Mouse (Mus musculus) layer of hippocampus, postnatal 10 days (tissue): Measurements from ENCODE around the gene Auts2. TPM values are rescaled to one million over a fixed set of nuclear protein-coding genes. Genes with fewer than 3 reads are reported as not detected.

ENCODE experiments used
- DNase-seq, 2 experiments: peaks; one replicate each; pipeline ENCODE4 v3.0.0; 2021; ENCODE audit warnings: low spot score in 2 of 2
- total RNA-seq, 2 experiments: library from RNA; stranded (reverse); gene quantifications; 2 replicates each; pipeline ENCODE4 v1.2.3; 2021

Gene Auts2
- total RNA-seq, 2 experiments from 2014 or later, result 137 to 150 TPM

- no peak for DNase-seq
Measured at GRCm38 (mm10) chr5:131548932-131549563, 994.1 kb downstream of the Auts2 start.

DNA sequence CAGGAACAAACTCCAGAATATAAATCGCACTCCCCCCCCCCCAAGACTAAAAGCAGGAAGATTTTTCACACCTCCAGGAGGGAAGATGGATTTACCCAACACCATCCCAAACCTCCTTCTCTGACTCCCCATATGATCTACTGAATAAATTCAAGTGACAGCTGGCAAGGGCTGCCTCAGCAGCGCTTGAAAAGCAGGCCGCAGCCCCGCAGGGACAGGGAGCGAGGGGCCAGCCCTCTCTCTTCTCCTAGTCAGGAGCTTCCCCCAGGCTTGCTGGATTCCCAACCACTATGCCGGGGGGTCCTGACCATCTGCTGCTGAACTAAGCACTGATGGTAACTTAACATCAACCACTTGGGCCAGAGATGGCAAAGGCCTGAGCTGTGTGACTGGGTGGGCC is 995.2 kb downstream of the Auts2 start:
- no peak for DNase-seq

DNA sequence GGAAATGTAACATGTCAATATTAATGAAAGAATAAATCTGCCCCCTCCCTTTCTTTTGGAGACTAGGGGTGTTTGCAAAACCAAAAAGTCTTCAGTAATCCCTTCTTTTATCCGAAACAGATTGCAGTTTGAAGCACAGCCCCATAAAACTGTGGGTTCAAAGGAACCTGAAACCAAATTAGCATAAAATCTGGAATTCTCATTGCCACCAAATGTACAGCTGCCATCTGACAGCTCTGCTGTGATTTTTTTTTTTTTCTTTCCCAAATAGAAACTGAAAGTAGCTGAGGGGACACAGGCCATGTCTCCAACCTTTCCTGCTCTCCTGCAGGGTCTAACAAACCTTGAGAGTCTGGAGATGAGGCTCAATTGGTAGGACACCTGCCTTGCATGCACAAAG is 996.7 kb downstream of the Auts2 start:
- DNase-seq, result no peak

- DNase-seq, result no peak
Measured at GRCm38 (mm10) chr5:131544381-131544780, 998.8 kb downstream of the Auts2 start.

- DNase-seq, result peak; percentile 65 to 81
Measured at GRCm38 (mm10) chr5:131538311-131538915, 1004.7 kb downstream of the Auts2 start.

- DNase-seq, result peak; percentile 44 to 63
Measured at GRCm38 (mm10) chr5:131537831-131538310, 1005.3 kb downstream of the Auts2 start.

GRCm38 (mm10) chr5:131537155-131537830 is 1005.9 kb downstream of the Auts2 start:
- peak; percentile 47 to 55 for DNase-seq

GRCm38 (mm10) chr5:131535752-131536151 is 1007.4 kb downstream of the Auts2 start:
- DNase-seq, result peak in 1 of 2 experiments; percentile 29

GRCm38 (mm10) chr5:131533815-131534214 is 1009.3 kb downstream of the Auts2 start:
- DNase-seq, result peak; percentile 65 to 76

DNA sequence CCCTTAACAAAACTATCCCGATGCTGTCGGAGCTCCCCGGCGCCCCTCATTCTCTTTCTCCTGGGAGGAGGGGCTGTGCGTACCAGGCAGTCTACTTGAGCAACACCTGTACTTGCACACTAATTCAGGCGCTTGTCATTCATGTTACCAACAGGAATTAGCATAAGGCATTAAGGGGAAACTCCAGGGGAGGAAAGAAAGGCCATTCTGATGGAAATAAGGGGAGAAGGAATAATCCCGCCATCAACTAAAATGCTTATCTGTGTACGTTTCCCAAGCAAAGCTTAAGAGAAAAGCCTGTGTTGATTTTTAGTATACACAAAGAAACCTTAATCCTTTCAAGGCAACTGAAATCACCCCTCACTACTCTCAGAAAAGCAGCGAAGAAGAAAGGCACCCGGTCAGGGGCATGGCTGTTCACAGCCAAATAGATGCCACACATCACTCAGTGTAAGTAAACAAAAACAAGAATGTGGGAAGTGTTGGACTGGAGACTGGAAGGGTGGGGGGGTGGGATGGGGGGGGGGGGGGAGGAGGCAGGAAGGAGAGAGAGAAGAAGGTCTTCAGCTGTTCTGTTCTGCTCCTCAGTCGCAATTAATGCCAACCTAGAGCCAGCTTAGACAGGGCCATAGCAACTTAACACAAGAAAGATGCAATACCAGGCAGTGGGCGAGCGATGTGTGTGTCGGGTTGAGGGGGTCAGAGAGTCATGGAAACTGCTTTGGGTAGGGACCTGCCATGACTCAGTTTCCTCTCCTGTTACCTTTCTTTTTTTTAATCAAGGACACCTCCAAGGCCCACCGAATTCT is 1011.2 kb downstream of the Auts2 start:
- no peak for DNase-seq

GRCm38 (mm10) chr5:131530828-131531227 is 1012.3 kb downstream of the Auts2 start:
- DNase-seq, result peak in 1 of 2 experiments; percentile 57

DNA sequence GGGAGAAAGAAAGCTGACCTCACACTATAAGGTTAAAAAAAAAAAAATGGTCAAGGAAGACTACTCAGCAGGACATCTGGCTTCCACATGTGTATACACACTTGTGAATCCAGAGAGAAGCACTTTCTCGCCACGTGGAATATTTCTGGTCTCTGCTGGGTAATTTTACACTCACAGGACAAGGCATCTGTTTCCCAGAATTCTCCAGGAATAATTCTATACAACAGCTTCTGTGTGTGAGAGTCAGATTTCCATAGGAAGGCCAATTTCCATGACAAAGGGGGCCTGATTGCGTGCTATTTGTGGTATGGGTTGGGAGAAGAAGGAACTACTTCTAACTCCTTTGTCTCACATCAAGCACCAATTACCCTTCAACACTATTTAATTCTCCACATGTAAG is 1016.5 kb downstream of the Auts2 start:
- no peak for DNase-seq

DNA sequence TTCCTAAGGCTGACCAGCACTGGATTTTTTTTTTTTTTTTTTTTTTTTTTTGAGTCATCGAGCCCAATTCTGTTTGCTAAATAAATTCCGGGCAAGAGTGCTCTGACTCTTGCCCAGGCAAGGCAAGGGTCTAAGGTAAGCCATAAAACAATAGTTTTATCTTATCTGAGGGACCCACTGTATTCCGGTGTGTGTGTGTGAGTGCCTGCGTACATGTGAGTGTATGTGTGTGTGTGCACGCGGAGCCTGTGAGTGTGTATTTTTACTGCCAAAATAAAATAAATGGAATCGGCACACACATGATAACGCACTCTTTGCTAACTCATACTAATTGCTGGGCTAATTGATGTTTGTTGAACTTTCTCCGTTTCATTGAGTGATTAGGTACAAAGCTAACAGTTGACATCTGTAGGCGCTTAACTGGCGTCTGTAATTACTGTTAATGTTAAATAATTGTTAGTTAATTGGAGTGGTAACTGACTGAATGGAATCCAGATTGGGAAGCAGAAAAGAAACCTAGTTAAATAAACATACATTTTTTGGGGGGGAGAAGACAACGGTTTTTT is 1018.2 kb downstream of the Auts2 start:
- no peak for DNase-seq

- no peak for DNase-seq
Measured at GRCm38 (mm10) chr5:131519560-131519959, 1023.6 kb downstream of the Auts2 start.

- DNase-seq, result no peak
Measured at GRCm38 (mm10) chr5:131517677-131518076, 1025.5 kb downstream of the Auts2 start.

DNA sequence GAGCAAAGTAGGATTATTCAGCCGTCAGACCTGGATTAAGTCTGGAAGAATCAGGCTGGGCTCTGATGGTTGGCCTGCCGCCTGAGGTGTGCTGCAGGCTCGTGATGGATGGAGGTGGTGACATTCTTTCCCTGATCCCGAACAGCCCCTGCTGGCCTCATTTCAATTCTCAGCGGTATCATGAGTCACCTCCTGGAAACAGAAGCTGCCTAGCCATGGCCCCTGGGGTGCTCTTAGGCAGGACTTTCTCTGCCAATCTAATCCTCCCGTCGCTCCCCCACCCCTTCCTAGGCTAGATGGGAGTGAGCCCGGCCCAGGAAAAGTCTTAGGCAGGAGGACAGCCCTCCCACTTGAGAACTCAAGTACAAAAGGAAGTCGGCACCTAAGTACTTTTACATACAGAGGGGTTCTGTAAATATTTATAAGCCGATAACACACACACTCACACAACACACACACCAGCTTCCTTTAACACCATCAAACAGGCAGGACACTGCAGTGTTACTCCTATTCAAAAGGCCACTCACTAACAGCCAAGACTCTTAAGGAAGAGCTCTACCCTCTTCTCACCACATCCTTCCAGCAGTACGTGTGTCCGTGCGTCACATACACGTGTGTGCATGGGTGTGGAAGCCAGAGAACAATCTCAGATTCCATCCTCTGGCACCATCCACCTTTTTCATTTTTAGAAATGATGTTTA is 1027.3 kb downstream of the Auts2 start:
- no peak for DNase-seq

- DNase-seq, result no peak
Measured at GRCm38 (mm10) chr5:131513753-131514152, 1029.4 kb downstream of the Auts2 start.

- no peak for DNase-seq
Measured at GRCm38 (mm10) chr5:131512617-131513016, 1030.5 kb downstream of the Auts2 start.

DNA sequence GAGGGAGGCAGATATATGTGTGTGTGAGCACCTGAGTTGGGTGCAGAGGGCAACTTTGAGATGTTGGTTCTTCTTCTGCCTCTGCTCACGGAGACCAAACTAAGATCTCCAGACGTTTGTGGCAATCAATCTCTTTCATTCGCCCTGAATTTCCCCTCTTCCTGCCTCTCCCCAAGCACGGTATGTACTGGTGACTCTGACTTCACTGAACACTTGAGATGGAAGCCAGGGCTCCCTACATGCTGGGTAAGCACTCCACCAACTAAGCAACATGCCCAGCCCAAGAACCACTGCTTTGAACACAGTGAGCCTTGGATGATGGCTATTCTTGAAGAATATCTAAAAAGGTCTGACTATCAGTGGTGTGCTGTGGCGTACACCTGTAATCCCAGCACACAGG is 1032.5 kb downstream of the Auts2 start:
- DNase-seq, result no peak

DNA sequence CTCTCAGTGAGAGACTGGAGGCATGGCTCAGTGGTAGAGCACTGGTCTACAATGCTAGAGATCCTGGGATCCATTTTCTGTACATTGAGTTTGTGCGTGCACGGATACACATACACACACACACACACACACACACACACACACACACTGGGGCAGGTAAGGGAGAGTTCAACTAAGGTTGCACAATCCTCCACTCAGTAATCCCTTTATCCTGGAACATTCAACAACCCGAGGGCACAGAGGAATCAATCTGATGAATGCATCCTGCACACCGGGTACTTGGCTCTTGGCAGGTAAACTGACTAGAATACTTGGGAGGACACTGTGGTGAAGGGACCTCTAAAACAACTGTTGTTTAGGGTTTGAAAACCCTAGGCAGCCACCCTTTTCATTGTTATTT is 1033.8 kb downstream of the Auts2 start:
- DNase-seq, result no peak

GRCm38 (mm10) chr5:131498865-131499264 is 1044.3 kb downstream of the Auts2 start:
- no peak for DNase-seq
